Mouse (Mus musculus) heart, adult 9 months (tissue): ENCODE results near the gene Itga10.
"Not testable (repeated sequence)": the region's sequence is repeated elsewhere in the genome, so short reads cannot be mapped to it uniquely, and the experiment has no call there.

Experiments
- DNase-seq, 2 experiments: peaks; one replicate each; pipeline ENCODE4 v3.0.0; 2022; ENCODE audit warnings: low spot score in 2 of 2

The Itga10 gene

GRCm38 (mm10) chr3:96645018-96645649 is at the start of gene Itga10:
TSS of gene Itga10 (plus strand) at chr3:96645584.
- peak in 1 of 2 experiments; percentile 35 for DNase-seq

GRCm38 (mm10) chr3:96595661-96596060 is 49.7 kb upstream of the Itga10 start:
- no peak for DNase-seq

GRCm38 (mm10) chr3:96596228-96596707 is 49.1 kb upstream of the Itga10 start, which contains the start of gene Ankrd34a:
TSS of gene Ankrd34a (plus strand) at chr3:96596636.
- DNase-seq = peak; percentile 56 to 65

- no peak for DNase-seq
These were observed 48.5 kb upstream of the Itga10 start for GRCm38 (mm10) chr3:96596855-96597254.

- peak in 1 of 2 experiments; percentile 36 for DNase-seq
These were observed 47.9 kb upstream of the Itga10 start for GRCm38 (mm10) chr3:96597435-96597891.

GRCm38 (mm10) chr3:96598156-96599068 is 47.0 kb upstream of the Itga10 start:
- DNase-seq = peak; percentile 85 to 88

GRCm38 (mm10) chr3:96599069-96599393 is 46.4 kb upstream of the Itga10 start:
- no peak for DNase-seq

GRCm38 (mm10) chr3:96599411-96599810 is 46.0 kb upstream of the Itga10 start:
- DNase-seq = no peak

GRCm38 (mm10) chr3:96600639-96601250 is 44.6 kb upstream of the Itga10 start, which contains the start of gene Lix1l:
TSS of gene Lix1l (plus strand) at chr3:96601149.
- peak; percentile 97 to 98 for DNase-seq

- peak; percentile 83 for DNase-seq
These were observed 44.1 kb upstream of the Itga10 start for GRCm38 (mm10) chr3:96601251-96601787.

- DNase-seq = peak; percentile 39 to 47
These were observed 43.3 kb upstream of the Itga10 start for GRCm38 (mm10) chr3:96601941-96602703.

- no peak for DNase-seq
These were observed 42.7 kb upstream of the Itga10 start for GRCm38 (mm10) chr3:96602704-96603084.

- no peak for DNase-seq
These were observed 42.1 kb upstream of the Itga10 start for GRCm38 (mm10) chr3:96603311-96603710.

- DNase-seq = not testable (repeated sequence)
These were observed 39.4 kb upstream of the Itga10 start for GRCm38 (mm10) chr3:96606007-96606406.

GRCm38 (mm10) chr3:96606618-96607017 is 38.8 kb upstream of the Itga10 start:
- no peak for DNase-seq

- DNase-seq = no peak
These were observed 27.4 kb upstream of the Itga10 start for GRCm38 (mm10) chr3:96617941-96618340.

GRCm38 (mm10) chr3:96623201-96623600 is 22.2 kb upstream of the Itga10 start:
- DNase-seq = no peak

- DNase-seq = peak; percentile 96 to 97
These were observed 15.4 kb upstream of the Itga10 start, which contains the start of gene Rbm8a for GRCm38 (mm10) chr3:96629729-96630600. TSS of gene Rbm8a (plus strand) at chr3:96629933.

GRCm38 (mm10) chr3:96632058-96632457 is 13.3 kb upstream of the Itga10 start:
- no peak for DNase-seq

GRCm38 (mm10) chr3:96634015-96634414 is 11.4 kb upstream of the Itga10 start:
- DNase-seq = no peak
